Mouse (Mus musculus) telencephalon, adult 2 months (tissue): ENCODE results near the gene Fam234b.

ENCODE experiments used
- DNase-seq: peaks from one replicate; pipeline ENCODE4 v3.0.0-alpha.2; 2011; ENCODE audit warnings: low read depth, low spot score

Fam234b gene

DNA sequence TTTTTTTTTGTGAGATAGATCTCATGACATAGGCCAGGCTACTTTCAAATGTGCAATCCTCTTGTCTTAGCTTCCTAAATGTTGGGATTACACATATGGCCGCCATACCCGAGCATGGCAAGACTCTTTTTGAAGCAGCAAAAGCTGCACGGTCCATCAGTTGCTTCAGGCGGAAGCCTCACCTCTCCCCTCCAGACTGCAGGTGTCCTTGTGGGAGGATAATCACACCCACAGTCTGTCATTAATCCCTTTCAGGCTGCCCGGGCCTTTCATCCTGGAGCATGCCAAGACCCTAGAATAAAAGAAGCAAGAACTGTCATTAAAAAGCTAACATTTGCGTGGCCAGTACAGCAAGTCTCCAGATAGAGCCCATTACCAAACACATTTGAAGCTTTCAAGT is 71.8 kb downstream of the Fam234b start:
- no peak for DNase-seq

DNA sequence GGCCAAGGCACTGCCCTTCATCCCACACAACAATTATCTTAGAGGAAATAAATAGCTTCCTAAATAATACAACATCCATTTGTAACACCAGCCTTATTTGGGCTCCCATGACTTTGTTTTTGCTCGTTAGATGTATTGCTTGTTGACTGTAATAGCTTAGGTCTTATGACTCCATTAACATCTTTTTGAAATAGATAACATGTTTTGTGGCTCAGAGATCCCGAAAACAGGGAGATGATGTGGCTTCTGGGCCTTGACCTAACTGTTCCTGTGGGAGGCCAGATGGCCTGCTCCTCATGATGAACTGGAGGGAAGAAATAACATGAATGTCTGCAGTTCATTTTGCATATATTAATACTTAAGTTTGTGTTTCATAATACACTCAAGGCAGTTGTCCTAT is 74.0 kb downstream of the Fam234b start:
- DNase-seq = no peak

DNA sequence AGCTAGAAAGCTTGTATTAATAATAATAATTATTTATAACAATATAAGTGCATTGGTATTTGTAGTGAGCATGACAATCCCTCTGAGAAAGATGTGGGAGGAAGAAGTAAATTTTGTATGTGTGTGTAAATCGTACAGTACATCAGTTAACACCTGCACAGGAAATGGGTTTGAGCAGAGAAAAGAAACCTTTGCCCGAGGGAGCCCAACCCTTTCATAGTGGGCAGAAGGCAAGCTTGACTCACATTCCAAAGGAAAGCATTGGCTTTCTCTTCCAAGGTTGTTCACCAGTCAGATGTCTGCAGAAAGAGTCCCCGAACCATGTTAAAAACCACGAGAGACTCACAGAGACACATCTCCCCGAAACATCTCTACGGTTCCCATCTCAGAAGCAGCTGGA is 75.3 kb downstream of the Fam234b start:
- DNase-seq = no peak

DNA sequence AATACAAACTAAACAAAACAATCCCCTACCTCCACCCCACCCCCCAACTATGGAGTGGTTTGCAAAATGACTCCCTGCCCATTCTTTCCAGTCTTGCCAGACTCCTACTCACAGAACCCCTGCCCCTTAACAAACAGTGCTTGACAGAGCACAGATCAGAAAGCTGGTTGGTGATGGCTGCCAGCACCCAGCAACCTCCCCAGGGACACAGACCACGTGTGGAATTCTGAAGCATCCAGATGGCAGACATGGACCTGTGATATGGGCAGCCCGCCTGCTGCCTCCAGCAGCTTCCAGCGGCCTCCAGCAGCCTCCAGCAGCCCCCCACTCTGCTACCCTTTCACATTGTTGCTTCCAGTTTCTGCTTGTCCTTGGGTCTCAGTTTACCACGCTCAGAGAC is 77.5 kb downstream of the Fam234b start:
- no peak for DNase-seq

DNA sequence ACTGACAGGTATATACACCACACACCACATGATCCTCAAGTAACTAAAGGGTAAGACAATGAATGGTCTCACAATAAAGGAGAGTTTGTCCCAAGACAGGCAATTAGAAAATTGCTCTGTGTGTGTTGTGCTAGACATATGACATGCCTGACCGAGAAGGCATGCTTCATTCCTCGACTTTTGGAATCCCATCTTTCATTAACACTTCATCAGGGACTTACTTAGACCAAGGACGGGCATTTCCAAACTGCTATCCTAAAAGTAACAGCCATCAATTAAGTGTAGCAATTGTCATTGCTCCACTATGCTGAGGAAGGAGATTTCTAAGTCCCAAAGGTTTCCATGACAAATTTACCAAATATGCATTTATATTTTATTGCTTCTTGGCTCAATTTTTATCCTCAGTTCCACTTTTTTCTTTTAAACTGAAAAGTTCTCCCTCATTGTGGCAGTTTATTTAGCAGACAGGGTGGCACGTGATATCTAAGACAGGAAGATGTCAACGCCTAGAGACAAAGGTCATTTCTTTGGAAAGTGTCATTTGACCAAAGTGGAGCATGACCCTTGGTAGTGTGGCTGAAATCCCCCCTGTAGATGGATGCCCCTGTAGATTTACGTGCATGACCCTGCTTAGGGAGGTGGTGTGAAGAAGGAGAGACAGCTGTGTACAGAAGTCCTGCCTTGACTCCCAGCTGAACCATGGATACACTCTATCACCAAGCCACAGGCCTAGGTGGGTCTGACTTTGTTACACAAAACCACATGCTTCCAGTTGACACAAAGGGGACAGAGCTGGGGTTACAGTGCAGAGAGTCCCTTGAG is 78.9 kb downstream of the Fam234b start:
- DNase-seq = no peak

DNA sequence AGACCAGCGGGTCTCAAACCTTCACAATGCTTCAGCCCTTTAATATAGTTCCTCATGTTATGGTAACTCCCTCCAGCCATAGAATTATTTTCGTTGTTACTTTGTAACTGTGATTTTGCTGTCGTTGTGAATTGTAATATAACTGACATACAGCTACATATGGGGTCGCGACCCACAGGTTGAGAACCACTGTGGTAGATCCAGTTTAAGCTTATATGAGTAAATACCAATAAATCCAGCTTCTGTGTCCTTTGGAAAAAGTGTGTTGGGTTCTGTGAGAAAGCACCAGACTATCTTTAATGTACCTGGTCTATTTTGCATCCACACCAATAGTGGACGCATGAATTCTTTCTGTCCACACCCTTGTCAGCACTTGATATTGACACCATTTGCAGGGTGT is 80.5 kb downstream of the Fam234b start:
- no peak for DNase-seq

DNA sequence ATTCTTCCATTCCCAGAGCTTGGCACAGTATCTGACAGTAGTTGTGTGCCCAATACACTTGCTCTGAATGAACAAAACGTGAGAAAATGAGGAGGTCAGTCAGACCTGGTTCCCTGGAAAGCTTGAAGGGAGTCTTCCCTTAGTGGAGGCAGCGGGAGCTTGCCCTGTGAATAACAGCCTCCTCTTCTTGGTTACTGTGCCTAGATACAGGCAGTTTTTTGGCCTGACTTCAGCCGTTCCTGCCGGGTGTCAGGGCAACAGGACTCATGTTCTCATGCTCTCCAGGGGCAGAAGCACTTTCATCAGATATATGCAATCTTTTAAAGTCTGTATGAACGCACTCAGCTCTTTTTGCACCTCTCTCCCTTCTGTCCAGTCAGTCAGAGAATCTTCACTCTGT is 81.5 kb downstream of the Fam234b start:
- no peak for DNase-seq

DNA sequence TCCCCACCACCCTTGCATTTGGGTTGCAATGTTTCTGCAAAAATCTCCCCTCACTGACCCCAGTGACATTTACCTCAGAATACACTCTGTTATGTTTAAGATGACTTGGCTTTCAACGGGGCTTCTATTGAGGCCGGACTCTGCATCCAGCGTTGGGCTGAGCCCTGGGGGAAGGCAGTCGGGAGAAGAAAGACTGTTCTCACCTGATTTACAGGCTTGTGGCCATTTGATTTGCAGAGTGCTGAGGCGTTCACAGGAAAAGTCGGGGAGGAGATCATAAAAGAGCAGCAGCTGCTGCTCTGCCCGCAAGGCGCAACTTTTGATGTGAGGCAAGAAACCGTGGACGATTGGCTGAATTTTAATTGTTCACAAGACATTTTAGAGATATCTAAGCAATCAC is 82.1 kb downstream of the Fam234b start:
- DNase-seq = no peak

DNA sequence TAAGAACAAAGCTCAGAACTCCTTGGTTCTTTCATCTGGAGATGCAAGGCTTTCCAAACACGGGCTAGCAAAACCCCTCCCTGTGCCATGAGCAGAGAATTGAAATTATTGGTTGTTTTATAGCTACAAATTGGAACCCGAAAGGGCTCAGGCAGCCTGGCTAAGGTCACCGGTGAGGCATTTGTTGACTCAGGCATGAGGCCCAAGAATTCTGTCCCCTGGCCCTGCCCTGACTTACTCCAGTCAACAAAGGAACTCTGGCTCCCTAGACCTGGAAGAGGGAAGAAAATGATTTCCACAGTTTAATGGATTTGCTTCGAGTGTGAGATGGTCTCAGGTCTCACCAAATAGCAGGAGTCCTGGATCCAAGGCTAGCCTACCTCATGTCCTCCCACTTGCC is 94.6 kb downstream of the Fam234b start:
- DNase-seq = no peak

DNA sequence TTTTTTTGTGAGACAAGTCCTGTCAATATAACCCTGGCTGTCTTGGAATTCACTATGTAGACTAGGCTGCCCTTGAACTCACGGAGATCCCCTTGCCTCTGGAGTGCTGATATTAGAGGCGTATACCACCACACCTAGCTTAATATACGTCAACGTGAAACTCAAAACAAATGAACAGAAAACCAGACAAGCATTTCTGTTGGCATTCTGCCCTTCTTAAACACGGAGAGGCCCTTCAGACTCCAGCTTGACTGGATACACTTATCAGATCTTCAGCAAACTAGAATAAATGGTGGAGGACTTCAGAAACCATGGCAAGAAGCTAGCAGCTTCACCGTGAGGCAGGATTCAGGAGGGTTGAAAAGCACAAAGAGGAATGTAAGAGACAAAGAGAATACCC is 96.4 kb downstream of the Fam234b start:
- no peak for DNase-seq
